Mouse (Mus musculus) heart, embryonic 11.5 days (tissue): ENCODE measurements around the gene Tssk2. TPM values are rescaled to one million over a fixed set of nuclear protein-coding genes. Genes with fewer than 3 reads are reported as not detected.
A peak's percentile ranks its signal among the peaks of the same experiment; 100 is the strongest.

Experiments
- ATAC-seq: fragments of 200-750 bp; cut with Nextera tagmentation; replicated peaks from 2 replicates; pipeline ENCODE4 v1.8.0; 2017; ENCODE audit warnings: moderate library complexity; ENCODE audit not compliant: insufficient number of reproducible peaks, low FRiP score, low TSS enrichment
- H3K27ac ChIP-seq: fragments of 300-500 bp; sonication (generic); 2 replicates; pipeline ENCODE4 v1.5.1; 2014; ENCODE audit warnings: mild to moderate bottlenecking, low read depth, low read length
- H3K27me3 ChIP-seq: fragments of 300-500 bp; sonication (generic); 2 replicates; pipeline ENCODE4 v1.6.1; 2014; ENCODE audit warnings: mild to moderate bottlenecking, low read length, mixed read lengths; ENCODE audit not compliant: control insufficient read depth, insufficient read depth
- H3K36me3 ChIP-seq: fragments of 300-500 bp; sonication (generic); 2 replicates; pipeline ENCODE4 v1.6.1; 2014; ENCODE audit warnings: mild to moderate bottlenecking, low read length, moderate library complexity, mixed read lengths; ENCODE audit not compliant: control insufficient read depth, insufficient read depth
- H3K4me1 ChIP-seq: fragments of 300-500 bp; sonication (generic); 2 replicates; pipeline ENCODE4 v1.6.1; 2014; ENCODE audit warnings: low read length; ENCODE audit not compliant: control insufficient read depth, insufficient read depth
- H3K4me2 ChIP-seq: fragments of 300-500 bp; sonication (generic); 2 replicates; pipeline ENCODE4 v1.6.1; 2014; ENCODE audit warnings: mild to moderate bottlenecking, moderate library complexity
- H3K4me3 ChIP-seq: fragments of 300-500 bp; sonication (generic); 2 replicates; pipeline ENCODE4 v1.5.1; 2014; ENCODE audit warnings: low read depth, low read length
- H3K9ac ChIP-seq: fragments of 300-500 bp; sonication (generic); 2 replicates; pipeline ENCODE4 v1.6.1; 2014; ENCODE audit warnings: mild to moderate bottlenecking, low read depth, low read length, moderate library complexity
- H3K9me3 ChIP-seq: fragments of 300-500 bp; sonication (generic); replicated peaks from 2 replicates; pipeline ENCODE4 v1.6.1; 2016; ENCODE audit warnings: low read length; ENCODE audit not compliant: control insufficient read depth
- WGBS: fragments of 180-500 bp; shearing (Covaris S2); extraction: QIAGEN DNeasy Blood & Tissue Kit; methylation state at CpG from one replicate; pipeline ENCODE4 v1.1.7; 2014; ENCODE audit not compliant: insufficient replicate concordance; 5-methylcytosine and 5-hydroxymethylcytosine counted together
- polyA plus RNA-seq: library from polyadenylated mRNA; unstranded; fragments of >200 nt; fragmentation: Nextera tagmentation; extraction: Ambion mirVana; gene quantifications from 2 replicates; pipeline ENCODE4 v1.2.1, GENCODE M21; 2014

Tssk2 gene
- polyA plus RNA-seq, 1 experiment from 2014 or later, result 0.11 TPM

- 60% methylated on average over 2 of the region's 2 CpGs for WGBS
- H3K27ac ChIP-seq, result no peak overlapping the region
These were observed 8.1 kb upstream of the Tssk2 start for GRCm38 (mm10) chr16:17890342-17890727.

GRCm38 (mm10) chr16:17890917-17891566, 7.4 kb upstream of the Tssk2 start:
- Histone ChIP-seq H3K36me3 (no peaks in the 10 kb centered on the region), H3K9me3 (no peaks in the 10 kb centered on the region), H3K4me3 (peak overlapping the region; percentile 83), H3K27ac (peak overlapping the region; percentile 89), H3K27me3 (no peaks in the 10 kb centered on the region), H3K4me2 (peak overlapping the region; percentile 84), H3K4me1 (peaks cover 13% of the 10 kb centered on the region), H3K9ac (peak overlapping the region; percentile 95)
- ATAC-seq, result peak; percentile 65
- WGBS, result 0% methylated on average over 44 of the region's 44 CpGs

More at GRCm38 (mm10) chr16:17890342-17890727, 8.1 kb upstream of the Tssk2 start:
- no peaks in the 10 kb centered on the region for H3K9me3 ChIP-seq
- H3K9ac ChIP-seq, result peak overlapping the region; percentile 95
- peak overlapping the region; percentile 84 for H3K4me2 ChIP-seq
- no peaks in the 10 kb centered on the region for H3K27me3 ChIP-seq
- peak overlapping the region; percentile 83 for H3K4me3 ChIP-seq
- ATAC-seq, result no peak
- H3K36me3 ChIP-seq, result no peaks in the 10 kb centered on the region
- peaks cover 13% of the 10 kb centered on the region for H3K4me1 ChIP-seq

GRCm38 (mm10) chr16:17891567-17891959, 6.9 kb upstream of the Tssk2 start, which contains the start of gene Gm20518:
Gm20518 (minus strand) TSS chr16:17891671.
- Histone ChIP-seq H3K4me3 (peak within 1 kb of the TSS; percentile 83), H3K27me3 (no peaks in the 10 kb centered on the region), H3K36me3 (no peaks in the 10 kb centered on the region), H3K9ac (peak within 1 kb of the TSS; percentile 95), H3K4me2 (peak within 1 kb of the TSS; percentile 84), H3K27ac (peak within 1 kb of the TSS; percentile 89), H3K9me3 (no peaks in the 10 kb centered on the region), H3K4me1 (peaks cover 13% of the 10 kb centered on the region)
- ATAC-seq, result peak; percentile 99
- under 1% methylated on average over 38 of the region's 38 CpGs for WGBS

GRCm38 (mm10) chr16:17892606-17893005, 5.8 kb upstream of the Tssk2 start:
- Histone ChIP-seq H3K27ac (no peak overlapping the region), H3K9ac (no peak overlapping the region), H3K4me3 (no peak overlapping the region), H3K4me1 (peaks cover 13% of the 10 kb centered on the region), H3K9me3 (no peaks in the 10 kb centered on the region), H3K27me3 (no peaks in the 10 kb centered on the region), H3K4me2 (no peak overlapping the region), H3K36me3 (no peaks in the 10 kb centered on the region)
- WGBS, result 70% methylated on average over 3 of the region's 3 CpGs
- no peak for ATAC-seq

- H3K27ac ChIP-seq, result no peak within 1 kb of the TSS
- 92% methylated on average over 2 of the region's 2 CpGs for WGBS
- no peak within 1 kb of the TSS for H3K9ac ChIP-seq
- H3K36me3 ChIP-seq, result no peaks in the 10 kb centered on the region
- ATAC-seq, result no peak
- H3K4me2 ChIP-seq, result no peak within 1 kb of the TSS
- no peak within 1 kb of the TSS for H3K4me3 ChIP-seq
- no peaks in the 10 kb centered on the region for H3K9me3 ChIP-seq
- peaks cover 13% of the 10 kb centered on the region for H3K4me1 ChIP-seq
- no peaks in the 10 kb centered on the region for H3K27me3 ChIP-seq
These were observed 4.5 kb upstream of the Tssk2 start, which contains the start of gene Tssk1 for GRCm38 (mm10) chr16:17893923-17894322. Tssk1 (plus strand) TSS chr16:17894223.

GRCm38 (mm10) chr16:17896091-17896490, 2.3 kb upstream of the Tssk2 start:
- Histone ChIP-seq H3K4me3 (no peak overlapping the region), H3K4me2 (no peak overlapping the region)
- no peak for ATAC-seq

GRCm38 (mm10) chr16:17911052-17911595, 12.7 kb downstream of the Tssk2 start, which contains the start of gene Ess2:
Ess2 (minus strand) TSS chr16:17911348.
- Histone ChIP-seq H3K9ac (peak within 1 kb of the TSS; percentile 79), H3K9me3 (no peaks in the 10 kb centered on the region), H3K4me1 (peaks cover 11% of the 10 kb centered on the region), H3K27ac (0 out of 2 replicates have a peak within 1 kb of the TSS, but pooled peaks have one; percentile 7), H3K27me3 (peaks cover 45% of the 10 kb centered on the region), H3K4me2 (peak within 1 kb of the TSS; percentile 96), H3K4me3 (peak within 1 kb of the TSS; percentile 70), H3K36me3 (peaks cover 21% of the 10 kb centered on the region)
- ATAC-seq, result peak; percentile 84
- WGBS, result under 1% methylated on average over 35 of the region's 35 CpGs

More at GRCm38 (mm10) chr16:17896091-17896490, 2.3 kb upstream of the Tssk2 start:
- no peak overlapping the region for H3K27ac ChIP-seq
- no peaks in the 10 kb centered on the region for H3K27me3 ChIP-seq
- H3K4me1 ChIP-seq, result peaks cover 3% of the 10 kb centered on the region; the same call in 1 of the 2 replicates
- peaks cover 4% of the 10 kb centered on the region; the same call in 1 of the 2 replicates for H3K36me3 ChIP-seq
- no peaks in the 10 kb centered on the region for H3K9me3 ChIP-seq
- no peak overlapping the region for H3K9ac ChIP-seq

- H3K27me3 ChIP-seq, result peaks cover 69% of the 10 kb centered on the region
- ATAC-seq, result no peak
- H3K9me3 ChIP-seq, result no peaks in the 10 kb centered on the region
- no peak within 1 kb of the TSS for H3K27ac ChIP-seq
- peak within 1 kb of the TSS; percentile 28; the same call in 1 of the 2 replicates for H3K9ac ChIP-seq
- under 1% methylated on average over 106 of the region's 106 CpGs for WGBS
- H3K4me1 ChIP-seq, result peaks cover 11% of the 10 kb centered on the region
- H3K4me3 ChIP-seq, result peak within 1 kb of the TSS; percentile 39
- H3K36me3 ChIP-seq, result no peaks in the 10 kb centered on the region
- H3K4me2 ChIP-seq, result peak within 1 kb of the TSS; percentile 74
These were observed 16.1 kb downstream of the Tssk2 start, which contains the start of gene Gsc2 for GRCm38 (mm10) chr16:17914307-17915249. Gsc2 (minus strand) TSS chr16:17915059.
